Mouse (Mus musculus) embryonic facial prominence, embryonic 14.5 days (tissue): ENCODE data around the gene Ppm1l. TPM values are rescaled to one million over a fixed set of nuclear protein-coding genes. Genes with fewer than 3 reads are reported as not detected.
A peak's percentile ranks its signal among the peaks of the same experiment; 100 is the strongest.

Experiments
- ATAC-seq: fragments of 200-750 bp; cut with Nextera tagmentation; 2 replicates; pipeline ENCODE4 v1.8.0; 2017; ENCODE audit warnings: low read depth, moderate number of reproducible peaks, moderate TSS enrichment
- DNase-seq: peaks from one replicate; pipeline ENCODE4 v3.0.0-alpha.2; 2015; ENCODE audit warnings: low spot score
- H3K27ac ChIP-seq: fragments of 300-500 bp; sonication (generic); replicated peaks from 2 replicates; pipeline ENCODE4 v1.5.1; 2014; ENCODE audit warnings: low read depth, mild to moderate bottlenecking, low read length, moderate library complexity
- H3K27me3 ChIP-seq: fragments of 300-500 bp; sonication (generic); replicated peaks from 2 replicates; pipeline ENCODE4 v1.6.1; 2014; ENCODE audit warnings: low read length; ENCODE audit not compliant: control insufficient read depth, insufficient read depth
- H3K36me3 ChIP-seq: fragments of 300-500 bp; sonication (generic); 2 replicates; pipeline ENCODE4 v1.6.1; 2014; ENCODE audit warnings: low read length, mixed read lengths; ENCODE audit not compliant: control insufficient read depth, insufficient read depth
- H3K4me1 ChIP-seq: fragments of 300-500 bp; sonication (generic); 2 replicates; pipeline ENCODE4 v1.6.1; 2014; ENCODE audit warnings: antibody characterized with exemption, low read length; ENCODE audit not compliant: control insufficient read depth, insufficient read depth
- H3K4me2 ChIP-seq: fragments of 300-500 bp; sonication (generic); 2 replicates; pipeline ENCODE4 v1.6.1; 2014; ENCODE audit warnings: low read depth, mild to moderate bottlenecking, low read length, moderate library complexity, mixed read lengths
- H3K4me3 ChIP-seq: fragments of 300-500 bp; sonication (generic); 2 replicates; pipeline ENCODE4 v1.5.1; 2014; ENCODE audit warnings: low read depth, mild to moderate bottlenecking, low read length
- H3K9ac ChIP-seq: fragments of 300-500 bp; sonication (generic); 2 replicates; pipeline ENCODE4 v1.6.1; 2014; ENCODE audit warnings: low read depth, mild to moderate bottlenecking, low read length, moderate library complexity, mixed read lengths
- H3K9me3 ChIP-seq: fragments of 300-500 bp; sonication (generic); 2 replicates; pipeline ENCODE4 v1.6.1; 2016; ENCODE audit warnings: low read length; ENCODE audit not compliant: control insufficient read depth
- WGBS: fragments of 180-500 bp; shearing (Covaris S2); extraction: QIAGEN DNeasy Blood & Tissue Kit; methylation state at CpG from one replicate; pipeline ENCODE4 v1.1.7; 2014; 5-methylcytosine and 5-hydroxymethylcytosine counted together
- polyA plus RNA-seq: library from polyadenylated mRNA; unstranded; fragments of >200 nt; fragmentation: Nextera tagmentation; extraction: Ambion mirVana; gene quantifications from 2 replicates; pipeline ENCODE4 v1.2.1, GENCODE M21; 2014

Gene Ppm1l
- polyA plus RNA-seq, 1 experiment from 2014 or later: 10.9 TPM

DNA sequence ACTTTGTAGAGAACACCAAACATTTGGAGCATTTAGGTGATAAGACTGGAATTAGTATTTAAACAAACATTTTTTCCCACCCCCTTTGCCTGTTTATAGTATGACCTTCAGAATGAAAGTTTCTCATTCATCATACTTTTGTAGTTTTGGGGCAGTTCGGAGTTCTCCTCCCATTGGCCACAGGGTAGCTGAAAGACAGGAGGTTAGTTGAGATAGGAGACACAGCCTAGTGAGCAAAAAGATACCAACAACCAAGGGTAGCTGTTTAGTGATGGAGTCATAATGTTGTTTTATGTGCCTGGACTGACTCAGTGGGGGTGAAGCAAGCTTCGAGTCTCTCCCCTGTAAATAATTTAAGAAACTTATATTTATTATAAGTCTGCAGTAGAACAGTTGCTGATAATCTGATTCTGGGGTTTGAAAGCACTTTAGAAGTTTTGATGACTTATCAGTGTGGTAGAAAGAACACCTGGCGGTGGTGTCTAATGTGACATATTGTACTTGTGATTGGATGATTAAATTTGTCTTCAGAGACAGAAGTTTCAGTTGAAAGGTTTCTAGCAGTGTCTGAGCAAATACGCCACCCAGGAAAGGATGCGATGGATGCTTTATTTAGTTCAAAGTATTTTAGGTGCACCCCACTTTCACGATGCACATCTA lies 2.5 kb downstream of the Ppm1l start:
- H3K4me3 ChIP-seq: peak overlapping the region; percentile 79
- H3K36me3 ChIP-seq: no peaks in the 10 kb centered on the region
- peaks cover 12% of the 10 kb centered on the region for H3K27me3 ChIP-seq
- no peak overlapping the region for H3K9ac ChIP-seq
- ATAC-seq: no peak
- WGBS: 77% methylated on average over 6 of the region's 6 CpGs
- DNase-seq: no peak
- peak overlapping the region; percentile 87 for H3K4me2 ChIP-seq
- peaks cover 15% of the 10 kb centered on the region for H3K4me1 ChIP-seq
- H3K27ac ChIP-seq: no peak overlapping the region
- H3K9me3 ChIP-seq: no peaks in the 10 kb centered on the region

- Histone ChIP-seq H3K9ac (no peak overlapping the region), H3K27ac (no peak overlapping the region), H3K4me2 (no peak overlapping the region), H3K9me3 (no peaks in the 10 kb centered on the region), H3K36me3 (no peaks in the 10 kb centered on the region), H3K4me3 (no peak overlapping the region), H3K27me3 (no peaks in the 10 kb centered on the region), H3K4me1 (no peaks in the 10 kb centered on the region)
- ATAC-seq (no peak), DNase-seq (no peak)
- 86% methylated on average over 3 of the region's 3 CpGs for WGBS
These were observed 7.3 kb downstream of the Ppm1l start for GRCm38 (mm10) chr3:69323982-69324381.

- DNase-seq: no peak
- Histone ChIP-seq H3K4me3 (no peak overlapping the region), H3K27me3 (no peaks in the 10 kb centered on the region), H3K27ac (no peak overlapping the region), H3K9me3 (no peaks in the 10 kb centered on the region), H3K4me2 (no peak overlapping the region), H3K9ac (no peak overlapping the region), H3K4me1 (no peaks in the 10 kb centered on the region), H3K36me3 (no peaks in the 10 kb centered on the region)
- no peak for ATAC-seq
- 53% methylated on average over 5 of the region's 5 CpGs for WGBS
These were observed 13.2 kb downstream of the Ppm1l start for GRCm38 (mm10) chr3:69329910-69330309.

DNA sequence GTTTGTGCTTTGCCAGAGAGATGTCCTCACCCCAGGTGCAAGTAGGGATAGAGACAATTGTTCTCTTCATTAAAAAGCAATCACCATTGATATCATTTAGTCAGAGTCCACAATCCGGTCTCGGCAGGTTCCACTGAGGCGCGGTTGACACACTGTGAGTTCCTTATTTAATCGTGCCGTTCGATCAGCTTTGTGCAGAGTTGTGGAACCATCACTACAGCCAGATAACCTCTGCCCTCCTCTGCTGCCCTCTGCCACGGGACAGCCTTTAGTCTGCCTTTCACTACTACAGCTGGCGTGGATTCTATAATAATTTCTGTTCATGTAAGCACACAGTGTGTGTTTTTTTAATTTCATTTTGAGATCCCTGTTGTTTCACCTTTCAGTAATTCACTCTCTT lies 17.2 kb downstream of the Ppm1l start:
- H3K27me3 ChIP-seq: no peaks in the 10 kb centered on the region
- H3K27ac ChIP-seq: no peak overlapping the region
- no peak overlapping the region for H3K9ac ChIP-seq
- DNase-seq: no peak
- no peak overlapping the region for H3K4me3 ChIP-seq
- ATAC-seq: no peak
- WGBS: 68% methylated on average over 9 of the region's 9 CpGs
- no peaks in the 10 kb centered on the region for H3K4me1 ChIP-seq
- no peaks in the 10 kb centered on the region for H3K36me3 ChIP-seq
- no peak overlapping the region for H3K4me2 ChIP-seq
- no peaks in the 10 kb centered on the region for H3K9me3 ChIP-seq

DNA sequence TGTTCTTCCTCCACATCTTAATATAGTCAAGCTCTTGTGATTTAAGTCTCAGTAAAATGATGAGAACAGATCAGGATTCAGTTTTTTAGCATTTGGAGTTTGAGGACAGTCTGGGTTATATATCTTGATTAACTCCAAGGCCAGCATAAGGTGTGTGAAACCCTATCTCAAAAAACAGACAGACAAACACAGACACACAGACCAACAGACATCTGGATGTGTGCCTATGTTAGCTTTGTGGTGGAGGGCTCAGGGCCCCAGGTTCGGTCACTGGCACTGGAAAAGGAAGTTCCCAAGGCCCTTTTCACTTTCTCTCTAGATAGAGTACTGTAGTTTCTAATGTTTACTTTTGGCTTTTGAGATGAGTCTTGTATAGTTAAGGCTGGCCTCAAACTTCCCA lies 23.8 kb downstream of the Ppm1l start:
- no peaks in the 10 kb centered on the region for H3K27me3 ChIP-seq
- H3K4me2 ChIP-seq: no peak overlapping the region
- no peak overlapping the region for H3K27ac ChIP-seq
- no peaks in the 10 kb centered on the region for H3K4me1 ChIP-seq
- no peak overlapping the region for H3K9ac ChIP-seq
- ATAC-seq (no peak), DNase-seq (no peak)
- 54% methylated on average over 1 of the region's 1 CpGs for WGBS
- H3K36me3 ChIP-seq: no peaks in the 10 kb centered on the region
- no peak overlapping the region for H3K4me3 ChIP-seq
- no peaks in the 10 kb centered on the region for H3K9me3 ChIP-seq

DNA sequence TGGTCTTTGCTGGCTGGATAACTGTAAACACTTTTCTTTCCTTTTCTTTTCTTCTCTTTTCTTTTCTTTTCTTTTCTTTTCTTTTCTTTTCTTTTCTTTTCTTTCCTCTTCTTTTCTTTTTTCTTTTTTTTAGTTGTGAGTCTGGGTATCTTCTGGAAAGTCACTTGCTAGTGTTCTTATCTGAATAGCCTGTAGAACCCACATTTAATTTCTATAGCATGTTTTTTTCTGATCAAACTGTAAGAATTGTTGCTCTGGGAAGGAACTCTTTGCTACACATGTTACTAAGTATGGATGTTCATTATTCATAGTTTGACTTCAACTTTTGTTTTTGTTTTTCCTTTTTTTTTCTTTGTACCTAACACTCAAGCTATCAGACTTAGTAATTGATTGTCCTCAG lies 24.3 kb downstream of the Ppm1l start:
- ATAC-seq (no peak), DNase-seq (no peak)
- Histone ChIP-seq H3K36me3 (no peaks in the 10 kb centered on the region), H3K4me3 (no peak overlapping the region), H3K4me1 (no peaks in the 10 kb centered on the region), H3K4me2 (no peak overlapping the region), H3K27me3 (no peaks in the 10 kb centered on the region), H3K27ac (no peak overlapping the region), H3K9ac (no peak overlapping the region), H3K9me3 (no peaks in the 10 kb centered on the region)

DNA sequence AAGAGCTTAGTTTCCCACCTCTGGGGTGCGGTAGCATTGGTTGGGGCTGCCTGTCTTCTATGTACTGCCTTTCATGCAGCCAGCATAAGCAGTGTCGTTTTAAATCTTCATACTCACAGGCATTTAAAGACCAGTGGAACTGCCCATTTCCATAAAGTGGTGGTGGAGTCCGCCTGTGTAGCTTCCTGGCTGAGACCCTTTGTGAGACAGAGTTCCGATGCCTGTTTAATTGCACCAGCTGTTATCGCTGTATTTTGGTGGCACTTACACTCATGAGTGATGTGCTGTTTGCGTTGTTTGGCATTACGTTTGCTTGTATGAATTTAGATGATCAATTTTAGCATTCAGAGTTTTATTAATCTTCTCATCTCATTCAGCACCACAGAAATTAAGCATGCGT lies 24.9 kb downstream of the Ppm1l start:
- no peaks in the 10 kb centered on the region for H3K36me3 ChIP-seq
- H3K4me2 ChIP-seq: no peak overlapping the region
- 75% methylated on average over 8 of the region's 8 CpGs for WGBS
- H3K4me3 ChIP-seq: no peak overlapping the region
- DNase-seq: no peak
- H3K9me3 ChIP-seq: no peaks in the 10 kb centered on the region
- H3K4me1 ChIP-seq: no peaks in the 10 kb centered on the region
- no peak overlapping the region for H3K27ac ChIP-seq
- no peaks in the 10 kb centered on the region for H3K27me3 ChIP-seq
- H3K9ac ChIP-seq: no peak overlapping the region
- no peak for ATAC-seq

DNA sequence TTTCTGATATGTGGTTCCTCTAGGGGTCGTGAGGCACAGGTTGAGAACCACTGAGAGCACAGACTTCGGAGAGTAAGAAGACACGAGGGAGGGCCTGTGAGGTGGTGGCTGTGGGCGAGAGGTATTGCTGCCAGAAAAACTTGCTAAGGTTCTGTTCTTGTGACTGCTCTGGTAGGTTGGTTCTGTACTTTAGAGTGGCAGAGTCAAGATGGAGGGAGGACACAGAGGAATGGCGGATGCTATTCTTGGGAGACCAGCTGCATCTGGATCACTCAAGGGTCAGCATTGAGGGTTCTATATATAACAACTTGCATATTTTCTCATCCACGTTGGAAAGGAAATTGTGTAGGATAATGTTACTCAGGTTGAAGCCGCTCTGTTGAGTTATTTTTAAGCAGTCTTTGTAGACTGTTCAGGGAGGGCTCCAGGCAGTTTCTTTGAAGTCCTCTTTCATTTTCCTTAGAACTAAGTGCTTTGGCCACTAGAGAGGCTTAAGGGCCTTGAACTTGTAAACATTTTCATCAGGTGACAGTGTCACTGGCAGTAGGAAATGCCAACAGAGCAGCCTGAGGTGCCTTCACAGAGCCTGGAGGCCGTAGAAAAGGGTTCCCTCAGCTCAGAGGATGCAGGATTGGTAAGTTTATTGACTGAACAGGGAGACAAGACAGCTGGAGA lies 25.7 kb downstream of the Ppm1l start:
- Histone ChIP-seq H3K9me3 (no peaks in the 10 kb centered on the region), H3K4me2 (no peak overlapping the region), H3K4me1 (no peaks in the 10 kb centered on the region), H3K27ac (no peak overlapping the region), H3K9ac (no peak overlapping the region), H3K4me3 (no peak overlapping the region), H3K36me3 (no peaks in the 10 kb centered on the region), H3K27me3 (no peaks in the 10 kb centered on the region)
- WGBS: 69% methylated on average over 8 of the region's 8 CpGs
- DNase-seq: no peak
- peak; percentile 57; the same call in 1 of the 2 replicates for ATAC-seq

DNA sequence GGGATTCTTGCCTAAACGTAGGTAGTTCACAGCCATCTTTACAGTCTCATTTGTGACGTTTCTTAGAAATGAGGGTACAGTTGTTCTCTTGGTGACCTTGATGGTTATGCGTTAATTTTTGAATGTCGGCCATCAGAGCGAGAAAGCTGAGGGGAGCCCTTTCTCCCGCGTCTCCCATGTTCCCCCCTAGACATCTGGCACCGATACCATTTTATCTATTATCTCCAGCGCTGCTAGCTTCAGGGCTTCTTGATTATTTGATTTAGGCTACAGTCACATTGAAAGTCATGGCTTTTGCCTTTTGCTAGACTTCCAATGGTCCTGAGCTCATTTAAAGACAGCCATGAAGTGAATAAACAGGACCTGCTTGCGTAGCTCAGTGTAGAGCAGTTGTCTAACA lies 26.5 kb downstream of the Ppm1l start:
- Histone ChIP-seq H3K9ac (no peak overlapping the region), H3K27me3 (no peaks in the 10 kb centered on the region), H3K9me3 (no peaks in the 10 kb centered on the region), H3K4me2 (no peak overlapping the region), H3K4me3 (no peak overlapping the region), H3K27ac (no peak overlapping the region), H3K36me3 (no peaks in the 10 kb centered on the region), H3K4me1 (no peaks in the 10 kb centered on the region)
- DNase-seq (no peak), ATAC-seq (no peak)
- WGBS: 84% methylated on average over 10 of the region's 10 CpGs
